Mouse (Mus musculus) hindbrain, embryonic 11.5 days (tissue): ENCODE measurements around the gene Eno2. TPM values are rescaled to one million over a fixed set of nuclear protein-coding genes. Genes with fewer than 3 reads are reported as not detected.
A peak's percentile ranks its signal among the peaks of the same experiment; 100 is the strongest.

Experiments used
- ATAC-seq: fragments of 200-750 bp; cut with Nextera tagmentation; 2 replicates; pipeline ENCODE4 v1.8.0; 2017; ENCODE audit warnings: mild to moderate bottlenecking, moderate TSS enrichment, moderate library complexity; ENCODE audit not compliant: low FRiP score
- DNase-seq: peaks from one replicate; pipeline ENCODE4 v3.0.0-alpha.2; 2015; ENCODE audit warnings: low spot score
- H3K27ac ChIP-seq: fragments of 300-500 bp; sonication (generic); 2 replicates; pipeline ENCODE4 v1.5.1; 2014; ENCODE audit warnings: mild to moderate bottlenecking, low read depth, low read length
- H3K27me3 ChIP-seq: fragments of 300-500 bp; sonication (generic); 2 replicates; pipeline ENCODE4 v1.6.1; 2014; ENCODE audit warnings: mild to moderate bottlenecking, low read length, moderate library complexity, mixed read lengths; ENCODE audit not compliant: control insufficient read depth, insufficient read depth
- H3K36me3 ChIP-seq: fragments of 300-500 bp; sonication (generic); 2 replicates; pipeline ENCODE4 v1.6.1; 2014; ENCODE audit warnings: mild to moderate bottlenecking, low read length, moderate library complexity, mixed read lengths; ENCODE audit not compliant: control insufficient read depth, insufficient read depth
- H3K4me1 ChIP-seq: fragments of 300-500 bp; sonication (generic); replicated peaks from 2 replicates; pipeline ENCODE4 v1.6.1; 2014; ENCODE audit warnings: low read length, mixed read lengths; ENCODE audit not compliant: control insufficient read depth, insufficient read depth
- H3K4me2 ChIP-seq: fragments of 300-500 bp; sonication (generic); replicated peaks from 2 replicates; pipeline ENCODE4 v1.6.1; 2014; ENCODE audit warnings: mild to moderate bottlenecking, low read depth, low read length
- H3K4me3 ChIP-seq: fragments of 300-500 bp; sonication (generic); 2 replicates; pipeline ENCODE4 v1.5.1; 2014; ENCODE audit warnings: low read depth, low read length
- H3K9ac ChIP-seq: fragments of 300-500 bp; sonication (generic); 2 replicates; pipeline ENCODE4 v1.6.1; 2014; ENCODE audit warnings: low read depth, low read length
- H3K9me3 ChIP-seq: fragments of 300-500 bp; sonication (generic); 2 replicates; pipeline ENCODE4 v1.6.1; 2016; ENCODE audit warnings: low read length; ENCODE audit not compliant: control insufficient read depth
- WGBS: fragments of 180-500 bp; shearing (Covaris S2); extraction: QIAGEN DNeasy Blood & Tissue Kit; methylation state at CpG from one replicate; pipeline ENCODE4 v1.1.7; 2014; 5-methylcytosine and 5-hydroxymethylcytosine counted together
- polyA plus RNA-seq: library from polyadenylated mRNA; unstranded; fragments of >200 nt; fragmentation: Nextera tagmentation; extraction: Ambion mirVana; gene quantifications from 2 replicates; pipeline ENCODE4 v1.2.1, GENCODE M21; 2014

Eno2 gene
- polyA plus RNA-seq, 1 experiment from 2014 or later = 5.9 TPM

GRCm38 (mm10) chr6:124741842-124742241 is 27.6 kb downstream of the Eno2 start:
- H3K4me2 ChIP-seq = peak overlapping the region; percentile 51
- peaks cover 12% of the 10 kb centered on the region for H3K4me1 ChIP-seq
- H3K27me3 ChIP-seq = no peaks in the 10 kb centered on the region
- 73% methylated on average over 3 of the region's 3 CpGs for WGBS
- H3K27ac ChIP-seq = peak overlapping the region; percentile 99
- H3K4me3 ChIP-seq = peak overlapping the region; percentile 23
- peak overlapping the region; percentile 59 for H3K9ac ChIP-seq
- DNase-seq (no peak), ATAC-seq (no peak)
- H3K9me3 ChIP-seq = no peaks in the 10 kb centered on the region
- H3K36me3 ChIP-seq = no peaks in the 10 kb centered on the region

DNA sequence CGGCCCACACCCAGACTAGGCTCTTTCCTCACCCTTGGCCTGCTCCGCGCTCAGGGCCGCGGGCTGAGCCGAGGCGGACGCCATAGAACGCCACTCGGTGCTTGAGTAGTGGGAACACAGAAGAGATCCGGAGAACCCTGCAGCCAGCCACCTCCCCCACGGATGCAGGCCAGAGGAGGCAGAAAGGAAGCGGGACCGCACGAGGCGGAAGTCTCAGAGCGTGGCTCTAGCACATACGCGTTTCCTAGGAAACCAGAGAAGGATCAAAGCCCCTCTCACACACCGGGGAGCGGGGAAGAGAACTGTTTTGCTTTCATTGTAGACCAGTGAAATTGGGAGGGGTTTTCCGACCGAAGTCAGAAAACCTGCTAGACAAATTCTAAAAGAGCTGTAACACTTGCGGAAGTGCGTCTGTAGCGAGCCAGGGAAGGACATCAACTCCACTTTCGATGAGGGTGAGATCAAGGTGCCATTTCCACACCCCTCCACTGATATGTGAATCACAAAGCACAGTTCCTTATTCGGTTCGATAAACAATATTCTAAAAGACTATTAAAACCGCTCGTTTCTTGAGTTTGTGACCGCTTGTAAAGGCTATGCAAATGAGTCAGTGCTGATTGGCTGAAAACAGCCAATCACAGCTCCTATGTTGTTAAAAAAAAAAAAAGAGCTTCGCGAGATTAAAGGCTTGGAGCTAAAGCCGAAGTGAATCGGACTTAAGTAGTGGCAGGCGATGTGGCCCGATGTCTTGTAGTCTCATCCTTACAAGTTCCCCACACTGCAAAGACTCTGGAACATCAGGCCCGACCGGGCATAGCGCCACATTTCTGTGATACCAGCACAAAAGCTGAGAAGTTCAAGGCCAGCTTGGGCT is 28.3 kb downstream of the Eno2 start, which contains the start of gene Grcc10:
Gene Grcc10 (minus strand): TSS at position 487 of the 874 bp plus-strand sequence.
- peak within 1 kb of the TSS; percentile 99 for H3K27ac ChIP-seq
- no peaks in the 10 kb centered on the region for H3K36me3 ChIP-seq
- DNase-seq (peak; percentile 91), ATAC-seq (peak; percentile 84)
- peaks cover 8% of the 10 kb centered on the region for H3K4me1 ChIP-seq
- H3K4me2 ChIP-seq = peak within 1 kb of the TSS; percentile 51
- H3K27me3 ChIP-seq = no peaks in the 10 kb centered on the region
- H3K9me3 ChIP-seq = no peaks in the 10 kb centered on the region
- peak within 1 kb of the TSS; percentile 63 for H3K4me3 ChIP-seq
- under 1% methylated on average over 41 of the region's 41 CpGs for WGBS
- H3K9ac ChIP-seq = peak within 1 kb of the TSS; percentile 83

GRCm38 (mm10) chr6:124740211-124740887 is 29.1 kb downstream of the Eno2 start:
- Histone ChIP-seq H3K9me3 (no peaks in the 10 kb centered on the region), H3K36me3 (no peaks in the 10 kb centered on the region), H3K27me3 (no peaks in the 10 kb centered on the region), H3K9ac (peak overlapping the region; percentile 83), H3K4me3 (peak overlapping the region; percentile 63), H3K4me2 (peak overlapping the region; percentile 51), H3K27ac (peak overlapping the region; percentile 99), H3K4me1 (peaks cover 4% of the 10 kb centered on the region)
- WGBS = under 1% methylated on average over 29 of the region's 29 CpGs
- DNase-seq = peak; percentile 74
- ATAC-seq = peak; percentile 33

GRCm38 (mm10) chr6:124739231-124739796 is 30.2 kb downstream of the Eno2 start:
- Histone ChIP-seq H3K36me3 (no peaks in the 10 kb centered on the region), H3K4me2 (no peak overlapping the region), H3K27me3 (no peaks in the 10 kb centered on the region), H3K9me3 (no peaks in the 10 kb centered on the region), H3K9ac (no peak overlapping the region), H3K4me3 (no peak overlapping the region), H3K4me1 (peaks cover 4% of the 10 kb centered on the region), H3K27ac (no peak overlapping the region)
- no peak for DNase-seq
- WGBS = 85% methylated on average over 10 of the region's 10 CpGs
- ATAC-seq = no peak

DNA sequence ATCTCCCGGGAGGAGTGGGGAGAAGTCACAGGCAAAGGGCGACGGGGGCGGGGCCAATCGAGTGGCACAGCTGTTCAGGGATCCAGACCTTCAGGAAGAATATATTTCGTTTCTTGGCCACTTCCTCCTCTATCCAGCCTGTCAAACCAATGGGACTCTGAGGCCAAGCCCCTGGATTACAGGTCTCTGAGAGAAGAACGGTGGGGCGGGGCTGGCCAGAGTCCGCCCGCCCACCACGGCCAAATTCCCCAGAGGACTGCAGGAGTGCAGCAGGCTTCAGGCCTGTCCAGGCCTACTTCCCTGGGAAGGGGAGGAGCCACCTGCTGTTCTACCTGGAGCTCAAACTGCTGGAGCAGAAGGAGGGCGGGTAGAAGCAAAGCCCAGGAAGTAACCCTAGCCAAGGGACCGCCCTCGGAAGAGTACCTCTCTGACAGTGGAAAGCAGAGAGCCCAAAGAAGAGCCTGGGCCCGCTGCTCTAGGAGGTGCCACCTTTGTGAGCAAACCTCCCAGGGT is 30.9 kb downstream of the Eno2 start, which contains the start of gene Ptpn6:
Gene Ptpn6 (minus strand): TSS at position 204 of the 513 bp plus-strand sequence.
- ATAC-seq = no peak
- no peak within 1 kb of the TSS for H3K4me3 ChIP-seq
- H3K4me1 ChIP-seq = peaks cover 4% of the 10 kb centered on the region
- DNase-seq = peak; percentile 37
- 32% methylated on average over 15 of the region's 15 CpGs for WGBS
- H3K4me2 ChIP-seq = 0 out of 2 replicates have a peak within 1 kb of the TSS, but pooled peaks have one; percentile 7
- H3K27ac ChIP-seq = no peak within 1 kb of the TSS
- H3K36me3 ChIP-seq = no peaks in the 10 kb centered on the region
- H3K9me3 ChIP-seq = no peaks in the 10 kb centered on the region
- H3K27me3 ChIP-seq = no peaks in the 10 kb centered on the region
- H3K9ac ChIP-seq = no peak within 1 kb of the TSS

DNA sequence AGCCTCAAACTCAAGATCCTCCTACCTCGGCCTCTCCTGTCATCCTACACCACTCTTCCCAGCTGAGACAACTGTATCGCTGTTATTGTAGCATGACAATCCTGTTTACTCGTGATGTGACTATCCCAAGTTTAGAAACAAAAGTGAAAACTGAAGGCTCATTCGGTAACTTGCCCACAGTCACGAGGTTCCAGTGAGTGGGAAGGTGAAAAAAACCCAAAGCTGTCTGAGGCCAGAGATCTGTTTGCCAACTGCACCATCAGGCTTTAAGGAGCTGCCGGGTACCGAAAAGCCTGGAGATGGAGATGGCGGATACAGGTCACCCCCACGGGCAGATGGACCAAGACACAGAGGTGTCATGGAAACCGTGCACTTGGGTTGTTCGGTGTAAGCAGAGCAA is 32.4 kb downstream of the Eno2 start:
- DNase-seq (no peak), ATAC-seq (no peak)
- H3K9me3 ChIP-seq = no peaks in the 10 kb centered on the region
- no peak overlapping the region for H3K4me2 ChIP-seq
- no peak overlapping the region for H3K4me3 ChIP-seq
- peaks cover 4% of the 10 kb centered on the region for H3K4me1 ChIP-seq
- no peak overlapping the region for H3K27ac ChIP-seq
- no peaks in the 10 kb centered on the region for H3K36me3 ChIP-seq
- H3K9ac ChIP-seq = no peak overlapping the region
- H3K27me3 ChIP-seq = no peaks in the 10 kb centered on the region
- WGBS = 93% methylated on average over 11 of the region's 11 CpGs

GRCm38 (mm10) chr6:124734417-124734816 is 35.1 kb downstream of the Eno2 start:
- whole genome bisulfite sequencing = 93% methylated on average over 3 of the region's 3 CpGs
- H3K36me3 ChIP-seq = no peaks in the 10 kb centered on the region
- no peak overlapping the region for H3K9ac ChIP-seq
- H3K4me3 ChIP-seq = no peak overlapping the region
- no peak overlapping the region for H3K4me2 ChIP-seq
- no peak overlapping the region for H3K27ac ChIP-seq
- no peaks in the 10 kb centered on the region for H3K27me3 ChIP-seq
- DNase-seq (no peak), ATAC-seq (no peak)
- no peaks in the 10 kb centered on the region for H3K9me3 ChIP-seq
- no peaks in the 10 kb centered on the region for H3K4me1 ChIP-seq

DNA sequence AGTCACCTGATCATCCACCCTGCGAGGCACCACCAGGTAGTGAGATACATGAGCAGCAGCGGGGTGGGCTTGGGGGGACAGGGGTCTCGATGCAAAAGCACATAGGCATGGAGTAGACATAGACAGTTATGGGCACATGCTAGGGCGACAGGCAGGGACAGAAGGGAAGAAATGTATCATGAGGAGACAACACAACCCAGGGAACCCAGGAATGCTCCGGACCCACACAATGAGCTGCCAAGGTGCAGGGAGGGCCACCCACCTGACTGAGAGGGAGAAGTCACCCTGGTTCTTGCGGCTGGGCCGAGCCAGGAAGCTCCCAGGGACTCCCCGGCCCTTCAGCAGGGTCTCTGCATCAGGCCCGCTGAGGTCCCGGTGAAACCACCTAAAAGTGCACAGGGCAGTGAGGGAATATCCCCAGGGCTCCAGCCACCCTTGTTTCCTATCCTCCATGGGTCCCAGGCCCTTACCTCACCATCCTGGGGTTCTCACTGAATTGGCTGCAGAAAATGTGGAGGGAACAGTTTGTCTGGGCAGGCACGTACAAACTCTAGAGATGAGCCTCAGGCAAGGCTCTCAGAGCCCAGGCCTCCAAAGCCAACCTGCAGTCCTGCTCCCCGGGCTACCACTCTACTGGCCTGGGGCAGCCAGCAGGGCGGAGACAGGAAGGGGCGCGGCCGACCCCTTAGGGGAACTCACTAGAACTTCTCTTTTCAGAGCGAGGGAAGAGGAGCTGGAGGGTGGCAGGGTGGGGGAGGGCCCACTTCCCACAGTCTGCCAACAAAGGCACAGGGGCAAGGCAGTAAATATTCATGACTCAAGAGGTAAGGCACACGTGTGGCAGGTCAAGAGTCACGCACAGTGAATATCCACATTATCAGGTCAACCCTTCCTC is 36.8 kb downstream of the Eno2 start:
- ATAC-seq (0 out of 2 replicates have a peak, but pooled peaks have one; percentile 33), DNase-seq (no peak)
- H3K36me3 ChIP-seq = no peaks in the 10 kb centered on the region
- H3K4me3 ChIP-seq = no peak overlapping the region
- H3K4me1 ChIP-seq = no peaks in the 10 kb centered on the region
- H3K4me2 ChIP-seq = no peak overlapping the region
- no peak overlapping the region for H3K9ac ChIP-seq
- 50% methylated on average over 19 of the region's 19 CpGs for WGBS
- H3K9me3 ChIP-seq = no peaks in the 10 kb centered on the region
- H3K27ac ChIP-seq = no peak overlapping the region
- no peaks in the 10 kb centered on the region for H3K27me3 ChIP-seq
